Mouse (Mus musculus) R1 (cell line): ENCODE data around the gene Qtrt1.

Experiments
- DNase-seq: peaks from one replicate; pipeline ENCODE4 v3.0.0-alpha.2; 2018; ENCODE audit warnings: low read depth, low spot score

The Qtrt1 gene

GRCm38 (mm10) chr9:21411669-21412550 lies at the start of gene Qtrt1:
Qtrt1 (plus strand) TSS chr9:21411837.
- DNase-seq = peak; percentile 95

GRCm38 (mm10) chr9:21366541-21367220 lies 45.0 kb upstream of the Qtrt1 start:
- peak; percentile 83 for DNase-seq

- DNase-seq = peak; percentile 100
Observed at GRCm38 (mm10) chr9:21367357-21368111, 44.1 kb upstream of the Qtrt1 start, which contains the start of gene Ilf3. Ilf3 (plus strand) TSS chr9:21367871.

GRCm38 (mm10) chr9:21368131-21368584 lies 43.5 kb upstream of the Qtrt1 start:
- DNase-seq = peak; percentile 81

GRCm38 (mm10) chr9:21369080-21369479 lies 42.6 kb upstream of the Qtrt1 start:
- DNase-seq = no peak

DNA sequence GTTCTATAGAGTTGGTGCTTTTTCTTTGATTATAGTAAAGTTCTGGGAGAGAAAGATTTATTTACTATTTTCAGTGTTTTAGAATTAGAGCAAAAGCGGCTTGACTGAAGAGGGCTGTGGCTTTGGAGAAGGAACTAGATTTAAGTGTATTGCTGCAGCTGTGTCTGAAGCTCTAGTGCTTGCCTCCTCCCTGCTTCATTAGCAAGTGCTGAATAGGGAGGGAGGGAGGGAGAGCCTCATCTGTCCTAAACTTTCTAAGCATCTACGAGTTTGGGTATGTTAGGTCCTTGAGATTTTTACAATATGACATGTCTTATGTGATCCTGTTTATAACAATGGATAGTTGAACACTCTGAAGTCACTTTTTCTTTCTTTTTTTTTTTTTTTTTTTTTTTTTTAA lies 40.8 kb upstream of the Qtrt1 start:
- peak; percentile 52 for DNase-seq

DNA sequence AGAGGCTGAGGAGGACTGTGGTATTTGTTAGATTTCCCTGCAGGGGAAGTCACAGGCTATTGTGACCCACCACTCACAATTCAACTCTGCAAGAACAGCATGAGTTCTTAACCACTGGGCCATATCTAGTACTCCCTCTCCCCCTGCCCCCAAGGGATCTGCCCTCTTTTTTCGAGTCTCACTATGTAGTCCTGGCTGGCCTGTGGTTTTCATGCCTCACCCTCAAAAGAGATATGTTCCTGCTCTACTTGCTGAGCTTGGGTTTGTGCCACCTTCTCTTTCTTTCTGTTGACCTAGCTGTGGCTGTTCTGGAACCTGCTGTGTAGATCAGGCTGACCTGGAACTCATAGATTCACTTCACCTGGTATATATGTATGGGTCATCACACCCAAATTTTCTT lies 39.1 kb upstream of the Qtrt1 start:
- DNase-seq = no peak

- DNase-seq = no peak
Observed at GRCm38 (mm10) chr9:21379195-21379594, 32.4 kb upstream of the Qtrt1 start.

- DNase-seq = no peak
Observed at GRCm38 (mm10) chr9:21380868-21381267, 30.8 kb upstream of the Qtrt1 start.

DNA sequence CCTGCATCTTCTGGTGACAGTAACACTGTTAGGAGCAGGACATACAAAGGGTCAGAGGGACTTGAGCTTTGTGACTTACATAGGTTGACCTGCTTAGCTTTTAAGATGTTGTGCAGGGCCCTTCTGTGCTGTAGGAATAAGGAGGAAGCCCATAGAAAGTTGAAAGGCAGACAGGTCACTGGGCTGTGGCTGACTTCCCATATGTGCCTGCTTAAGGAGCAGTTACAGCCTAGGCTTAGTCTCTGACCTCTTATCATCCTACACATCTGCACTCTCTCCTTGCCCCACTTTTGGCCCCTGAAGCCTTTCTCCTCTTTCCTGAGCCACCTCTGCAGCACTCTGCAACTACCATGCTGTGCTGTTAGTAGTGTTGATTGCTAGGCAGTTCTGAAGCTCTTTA lies 27.7 kb upstream of the Qtrt1 start:
- DNase-seq = no peak

- DNase-seq = no peak
Observed at GRCm38 (mm10) chr9:21392646-21393175, 18.9 kb upstream of the Qtrt1 start.

- no peak for DNase-seq
Observed at GRCm38 (mm10) chr9:21395692-21396091, 15.9 kb upstream of the Qtrt1 start.

DNA sequence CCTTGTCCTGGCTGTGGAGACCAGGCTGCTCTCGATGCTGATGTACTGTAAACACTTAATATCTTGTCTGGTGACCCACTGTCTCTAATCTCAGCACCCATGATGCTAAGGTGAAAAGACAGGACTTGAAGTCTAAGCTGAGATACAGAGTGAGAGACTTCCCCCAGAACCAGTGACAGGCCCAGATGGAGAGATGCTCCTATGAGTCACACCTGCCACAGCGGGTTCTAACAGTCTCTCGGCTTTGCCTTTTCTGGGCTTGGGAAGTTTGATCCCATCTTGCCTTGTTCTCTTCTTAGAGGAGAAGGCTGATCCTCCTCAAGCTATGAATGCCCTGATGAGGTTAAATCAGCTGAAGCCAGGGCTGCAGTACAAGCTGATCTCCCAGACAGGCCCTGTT lies 14.5 kb upstream of the Qtrt1 start:
- DNase-seq = no peak

DNA sequence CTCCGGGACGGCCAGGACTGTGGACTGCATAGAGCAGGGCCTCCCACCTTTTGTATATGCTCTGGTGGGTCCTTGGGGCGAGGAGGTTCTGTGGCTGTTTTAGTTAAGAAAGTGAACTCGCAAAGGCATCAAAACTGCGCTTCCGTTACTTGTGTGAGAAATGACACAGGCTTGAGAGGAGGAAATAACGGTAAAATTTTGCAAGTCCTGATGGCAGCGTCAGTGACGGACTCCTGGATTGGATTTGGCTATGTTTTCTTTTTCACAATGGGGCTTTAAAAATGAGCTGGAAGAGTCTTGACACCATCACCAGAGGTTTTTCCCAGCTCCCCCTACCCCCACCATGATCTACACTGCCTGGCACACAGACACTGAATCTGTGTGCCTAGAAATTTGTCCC lies 10.6 kb upstream of the Qtrt1 start:
- DNase-seq = no peak

DNA sequence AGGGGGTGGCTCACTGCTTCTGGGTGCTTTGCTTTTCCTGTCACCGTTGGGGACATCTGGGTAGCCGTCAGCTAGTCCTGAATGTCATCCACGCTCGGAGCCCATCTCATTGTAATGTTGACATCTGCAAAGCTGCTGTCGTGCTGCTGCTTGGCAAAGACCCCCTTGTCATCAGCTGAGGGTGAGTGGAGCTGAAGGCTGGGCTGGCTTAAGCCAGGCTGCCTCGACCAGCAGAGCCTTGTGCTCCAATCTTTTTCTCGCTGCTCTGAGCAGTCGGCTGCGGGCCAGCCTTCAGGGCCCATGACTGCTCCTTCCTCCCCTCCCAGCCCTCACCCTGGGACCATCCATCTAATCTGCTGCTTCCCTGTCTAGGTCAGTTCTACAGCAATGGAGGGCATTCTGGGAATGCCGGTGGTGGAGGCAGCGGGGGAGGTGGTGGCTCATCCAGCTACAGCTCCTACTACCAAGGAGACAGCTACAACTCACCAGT lies 8.8 kb upstream of the Qtrt1 start:
- DNase-seq = no peak

GRCm38 (mm10) chr9:21403745-21404144 lies 7.9 kb upstream of the Qtrt1 start:
- DNase-seq = no peak

GRCm38 (mm10) chr9:21405525-21405924 lies 6.1 kb upstream of the Qtrt1 start:
- no peak for DNase-seq

DNA sequence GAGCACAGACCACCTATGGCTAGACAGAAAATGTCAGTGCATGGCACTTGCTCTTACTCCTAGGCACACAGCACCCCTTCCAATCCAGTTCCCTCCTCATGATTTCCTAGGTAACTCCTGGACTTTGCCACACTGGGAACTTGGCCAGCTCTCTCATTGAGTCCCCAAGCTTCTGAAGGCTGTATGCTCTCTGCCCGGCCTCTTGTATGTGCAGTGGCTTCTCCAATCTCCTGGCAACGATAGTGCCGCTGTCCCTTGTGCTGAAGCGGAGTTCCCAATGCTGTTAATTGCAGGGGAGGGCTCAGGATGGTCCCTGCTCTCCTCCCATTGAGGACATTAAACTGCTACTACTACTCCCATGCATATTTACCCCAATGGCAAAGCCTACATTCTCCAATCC lies 3.7 kb upstream of the Qtrt1 start:
- peak; percentile 62 for DNase-seq

- DNase-seq = no peak
Observed at GRCm38 (mm10) chr9:21408624-21409023, 3.0 kb upstream of the Qtrt1 start.

GRCm38 (mm10) chr9:21409592-21410317 lies 1.9 kb upstream of the Qtrt1 start:
- DNase-seq = peak; percentile 80

DNA sequence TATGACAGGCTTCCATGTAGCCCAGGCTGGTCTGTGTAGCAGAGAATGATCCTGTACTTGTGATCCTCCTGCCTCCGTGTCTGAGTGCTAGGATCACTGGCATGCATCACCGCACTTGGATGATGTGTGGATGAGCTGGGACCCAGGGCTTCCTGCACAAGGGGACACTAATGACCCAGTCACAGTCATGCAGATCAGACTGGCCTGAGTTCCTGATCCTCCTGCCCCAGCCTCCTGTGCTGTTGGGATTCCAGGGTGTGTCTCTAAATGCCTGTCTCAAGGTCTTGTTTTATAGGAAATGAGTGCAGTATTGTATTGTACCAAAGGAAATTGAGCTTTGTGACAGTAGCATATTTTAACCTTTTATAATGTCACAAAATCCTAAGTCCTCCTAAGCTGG lies 6.2 kb downstream of the Qtrt1 start:
- DNase-seq = peak; percentile 81
